Mouse (Mus musculus): ENCODE results near the gene Ccnh.

GRCm38 (mm10) chr13:85159971-85160370 lies 29.2 kb upstream of the Ccnh start:
- no peak for TF ChIP-seq POLR2A (IDR thresholded peaks at IDR 0.05; ENCODE audit: low read depth, low read length)
- no peak for TF ChIP-seq CTCF (IDR thresholded peaks at IDR 0.05; ENCODE audit: borderline replicate concordance, insufficient read depth, low read length)
